Mouse (Mus musculus) heart, postnatal 0 days (tissue): ENCODE results near the gene Tgm1. TPM values are rescaled to one million over a fixed set of nuclear protein-coding genes. Genes with fewer than 3 reads are reported as not detected.
A peak's percentile ranks its signal among the peaks of the same experiment; 100 is the strongest.

Experiments used
- ATAC-seq: fragments of 200-750 bp; cut with Nextera tagmentation; 2 replicates; pipeline ENCODE4 v1.8.0; 2017; ENCODE audit warnings: low read depth, moderate number of reproducible peaks, moderate library complexity; ENCODE audit not compliant: insufficient read depth
- DNase-seq: peaks from one replicate; pipeline ENCODE4 v3.0.0-alpha.2; 2016; ENCODE audit warnings: low spot score
- H3K27ac ChIP-seq: fragments of 300-500 bp; sonication (generic); 2 replicates; pipeline ENCODE4 v1.5.1; 2014; ENCODE audit warnings: low read depth, mild to moderate bottlenecking
- H3K27me3 ChIP-seq: fragments of 300-500 bp; sonication (generic); 2 replicates; pipeline ENCODE4 v1.6.1; 2014; ENCODE audit warnings: low read length, mixed read lengths; ENCODE audit not compliant: control insufficient read depth, insufficient read depth
- H3K36me3 ChIP-seq: fragments of 300-500 bp; sonication (generic); replicated peaks from 2 replicates; pipeline ENCODE4 v1.6.1; 2014; ENCODE audit warnings: low read length, mixed read lengths; ENCODE audit not compliant: control insufficient read depth, insufficient read depth
- H3K4me1 ChIP-seq: fragments of 300-500 bp; sonication (generic); 2 replicates; pipeline ENCODE4 v1.6.1; 2014; ENCODE audit warnings: antibody characterized with exemption; ENCODE audit not compliant: control insufficient read depth, insufficient read depth
- H3K4me2 ChIP-seq: fragments of 300-500 bp; sonication (generic); 2 replicates; pipeline ENCODE4 v1.6.1; 2014; ENCODE audit warnings: low read depth, mild to moderate bottlenecking, low read length, moderate library complexity
- H3K4me3 ChIP-seq: fragments of 300-500 bp; sonication (generic); 2 replicates; pipeline ENCODE4 v1.5.1; 2014; ENCODE audit warnings: low read depth, low read length
- H3K9ac ChIP-seq: fragments of 300-500 bp; sonication (generic); replicated peaks from 2 replicates; pipeline ENCODE4 v1.6.1; 2014; ENCODE audit warnings: low read depth, low read length, mixed read lengths
- H3K9me3 ChIP-seq: fragments of 300-500 bp; sonication (generic); replicated peaks from 2 replicates; pipeline ENCODE4 v1.6.1; 2016; ENCODE audit warnings: low read length; ENCODE audit not compliant: control insufficient read depth
- CTCF ChIP-seq: IDR thresholded peaks from 2 replicates; pipeline ENCODE4 v1.5.1; 2016; ENCODE audit warnings: antibody characterized with exemption, control low read depth, low read depth
- EP300 ChIP-seq: IDR thresholded peaks from 2 replicates; pipeline ENCODE4 v1.6.1; 2016; ENCODE audit warnings: antibody characterized with exemption, low read depth
- WGBS: fragments of 180-500 bp; shearing (Covaris S2); extraction: QIAGEN DNeasy Blood & Tissue Kit; methylation state at CpG from one replicate; pipeline ENCODE4 v1.1.7; 2014; 5-methylcytosine and 5-hydroxymethylcytosine counted together
- polyA plus RNA-seq: library from polyadenylated mRNA; unstranded; fragments of >200 nt; fragmentation: Nextera tagmentation; extraction: Ambion mirVana; gene quantifications from 2 replicates; pipeline ENCODE4 v1.2.1, GENCODE M21; 2015
- total RNA-seq: library from RNA; depleted of rRNA; stranded (reverse); fragments of >200 nt; gene quantifications from 2 replicates; pipeline ENCODE4 v1.2.3, GENCODE M21; 2014; ENCODE audit warnings: low replicate concordance; rRNA removed

Gene Tgm1
- total and polyA plus RNA-seq, 2 experiments from 2014 or later, result 0.27 to 1.3 TPM

- 38% methylated on average over 3 of the region's 3 CpGs for WGBS
- ATAC-seq, result peak; percentile 78
- DNase-seq, result peak; percentile 78
- no peaks in the 10 kb centered on the region for H3K9me3 ChIP-seq
- H3K27ac ChIP-seq, result peak overlapping the region; percentile 94
- TF ChIP-seq EP300 (no peak), CTCF (no peak)
- no peak overlapping the region for H3K4me3 ChIP-seq
- peaks cover 15% of the 10 kb centered on the region for H3K36me3 ChIP-seq
- no peaks in the 10 kb centered on the region for H3K27me3 ChIP-seq
- peaks cover 24% of the 10 kb centered on the region for H3K4me1 ChIP-seq
- peak overlapping the region; percentile 16; the same call in 1 of the 2 replicates for H3K4me2 ChIP-seq
- H3K9ac ChIP-seq, result no peak overlapping the region
Measured at GRCm38 (mm10) chr14:55656935-55657334, 56.8 kb downstream of the Tgm1 start.

- ATAC-seq (no peak), DNase-seq (no peak)
- Histone ChIP-seq H3K4me1 (no peaks in the 10 kb centered on the region), H3K9me3 (no peaks in the 10 kb centered on the region), H3K4me3 (no peak overlapping the region), H3K27me3 (no peaks in the 10 kb centered on the region), H3K4me2 (no peak overlapping the region), H3K27ac (no peak overlapping the region), H3K9ac (no peak overlapping the region), H3K36me3 (peaks cover 3% of the 10 kb centered on the region; the same call in 1 of the 2 replicates)
- WGBS, result 74% methylated on average over 7 of the region's 7 CpGs
- TF ChIP-seq CTCF, result no peak
- TF ChIP-seq EP300, result no peak
Measured at GRCm38 (mm10) chr14:55651528-55651927, 62.2 kb downstream of the Tgm1 start.

Other genes starting within 250 kb of the Tgm1 start
Only the 30 nearest of the 37 such genes appear.
- 48.3 and 85.2 TPM in 2 replicates for gene Pck2, start 173.7 kb downstream of the Tgm1 start, total RNA-seq
- gene Pck2, start 173.7 kb downstream of the Tgm1 start, polyA plus RNA-seq, result 22.6 and 24.2 TPM in 2 replicates
- gene Dcaf11, start 153.9 kb downstream of the Tgm1 start, total RNA-seq, result 74.4 and 84.9 TPM in 2 replicates
- 75.2 and 81.6 TPM in 2 replicates for gene Dcaf11, start 153.9 kb downstream of the Tgm1 start, polyA plus RNA-seq
- gene A730061H03Rik, start 153.5 kb downstream of the Tgm1 start, total RNA-seq, result 15.5 TPM in 1 of 2 replicates, not detected in the other
- 1.3 and 1.4 TPM in 2 replicates for gene A730061H03Rik, start 153.5 kb downstream of the Tgm1 start, polyA plus RNA-seq
- 212 and 277 TPM in 2 replicates for gene Fitm1, start 138.3 kb downstream of the Tgm1 start, total RNA-seq
- gene Fitm1, start 138.3 kb downstream of the Tgm1 start, polyA plus RNA-seq, result 181 and 195 TPM in 2 replicates
- gene Psme1, start 135.8 kb downstream of the Tgm1 start, total RNA-seq, result 145 and 181 TPM in 2 replicates
- 250 and 254 TPM in 2 replicates for gene Psme1, start 135.8 kb downstream of the Tgm1 start, polyA plus RNA-seq
- gene Emc9, start 128.6 kb downstream of the Tgm1 start, total RNA-seq, result 36.1 and 37.6 TPM in 2 replicates
- 52.9 and 54.1 TPM in 2 replicates for gene Emc9, start 128.6 kb downstream of the Tgm1 start, polyA plus RNA-seq
- gene Psme2, start 122.8 kb downstream of the Tgm1 start, total RNA-seq, result 35.3 and 352 TPM in 2 replicates
- 220 and 234 TPM in 2 replicates for gene Psme2, start 122.8 kb downstream of the Tgm1 start, polyA plus RNA-seq
- 15.0 and 20.1 TPM in 2 replicates for gene Rnf31, start 122.2 kb downstream of the Tgm1 start, total RNA-seq
- 10.3 and 13.6 TPM in 2 replicates for gene Rnf31, start 122.2 kb downstream of the Tgm1 start, polyA plus RNA-seq
- gene Irf9, start 110.4 kb downstream of the Tgm1 start, total RNA-seq, result 31.5 and 44.7 TPM in 2 replicates
- gene Irf9, start 110.4 kb downstream of the Tgm1 start, polyA plus RNA-seq, result 11.6 and 14.2 TPM in 2 replicates
- gene Rec8, start 95.9 kb downstream of the Tgm1 start, total RNA-seq, result 1.5 and 9.1 TPM in 2 replicates
- gene Rec8, start 95.9 kb downstream of the Tgm1 start, polyA plus RNA-seq, result 1.9 and 2.1 TPM in 2 replicates
- gene Ipo4, start 78.0 kb downstream of the Tgm1 start, total RNA-seq, result 34.9 and 49.8 TPM in 2 replicates
- 32.0 and 37.6 TPM in 2 replicates for gene Ipo4, start 78.0 kb downstream of the Tgm1 start, polyA plus RNA-seq
- gene Gm49378, start 76.0 kb downstream of the Tgm1 start, total RNA-seq, result 0.15 and 6.9 TPM in 2 replicates
- 1.1 and 1.2 TPM in 2 replicates for gene Gm49378, start 76.0 kb downstream of the Tgm1 start, polyA plus RNA-seq
- 62.8 and 83.3 TPM in 2 replicates for gene Tm9sf1, start 70.1 kb downstream of the Tgm1 start, total RNA-seq
- 62.7 and 67.4 TPM in 2 replicates for gene Tm9sf1, start 70.1 kb downstream of the Tgm1 start, polyA plus RNA-seq
- gene Tssk4, start 63.7 kb downstream of the Tgm1 start, total RNA-seq, result 0.12 TPM in 1 of 2 replicates, not detected in the other
- gene Tssk4, start 63.7 kb downstream of the Tgm1 start, polyA plus RNA-seq, result 0.25 and 0.31 TPM in 2 replicates
- gene Mdp1, start 53.4 kb downstream of the Tgm1 start, total RNA-seq, result 62.4 and 66.0 TPM in 2 replicates
- 98.6 and 104 TPM in 2 replicates for gene Mdp1, start 53.4 kb downstream of the Tgm1 start, polyA plus RNA-seq
- gene Gmpr2, start 42.0 kb downstream of the Tgm1 start, total RNA-seq, result 27.4 and 31.8 TPM in 2 replicates
- gene Gmpr2, start 42.0 kb downstream of the Tgm1 start, polyA plus RNA-seq, result 27.7 and 29.2 TPM in 2 replicates
- gene Nedd8, start 41.8 kb downstream of the Tgm1 start, total RNA-seq, result 137 and 141 TPM in 2 replicates
- gene Nedd8, start 41.8 kb downstream of the Tgm1 start, polyA plus RNA-seq, result 460 and 483 TPM in 2 replicates
- 11.9 and 20.2 TPM in 2 replicates for gene Tinf2, start 32.1 kb downstream of the Tgm1 start, total RNA-seq
- gene Tinf2, start 32.1 kb downstream of the Tgm1 start, polyA plus RNA-seq, result 15.9 and 17.1 TPM in 2 replicates
- 35.6 and 36.8 TPM in 2 replicates for gene Rabggta, start 8.3 kb upstream of the Tgm1 start, total RNA-seq
- gene Rabggta, start 8.3 kb upstream of the Tgm1 start, polyA plus RNA-seq, result 20.8 and 21.8 TPM in 2 replicates
- 51.9 and 58.1 TPM in 2 replicates for gene Dhrs1, start 31.8 kb upstream of the Tgm1 start, total RNA-seq
- 62.9 and 65.0 TPM in 2 replicates for gene Dhrs1, start 31.8 kb upstream of the Tgm1 start, polyA plus RNA-seq
- 20.2 and 26.3 TPM in 2 replicates for gene Nop9, start 31.8 kb upstream of the Tgm1 start, total RNA-seq
- 13.1 and 14.2 TPM in 2 replicates for gene Nop9, start 31.8 kb upstream of the Tgm1 start, polyA plus RNA-seq
- gene Cideb, start 44.5 kb upstream of the Tgm1 start, total RNA-seq, result 0.31 and 0.34 TPM in 2 replicates
- 2.8 and 3.6 TPM in 2 replicates for gene Cideb, start 44.5 kb upstream of the Tgm1 start, polyA plus RNA-seq
- gene Ltb4r2, start 47.5 kb upstream of the Tgm1 start, total RNA-seq, result not detected in 2 replicates
- 0.10 and 0.22 TPM in 2 replicates for gene Ltb4r2, start 47.5 kb upstream of the Tgm1 start, polyA plus RNA-seq
- gene Ltb4r1, start 52.0 kb upstream of the Tgm1 start, total RNA-seq, result 0.62 TPM in 1 of 2 replicates, not detected in the other
- gene Ltb4r1, start 52.0 kb upstream of the Tgm1 start, polyA plus RNA-seq, result 0.38 and 0.40 TPM in 2 replicates
- gene Adcy4, start 70.2 kb upstream of the Tgm1 start, total RNA-seq, result 16.2 and 17.4 TPM in 2 replicates
- gene Adcy4, start 70.2 kb upstream of the Tgm1 start, polyA plus RNA-seq, result 10.6 TPM in 2 replicates
- gene Ripk3, start 74.9 kb upstream of the Tgm1 start, total RNA-seq, result 8.5 and 16.3 TPM in 2 replicates
- 9.3 and 9.4 TPM in 2 replicates for gene Ripk3, start 74.9 kb upstream of the Tgm1 start, polyA plus RNA-seq
- gene Nfatc4, start 109.2 kb upstream of the Tgm1 start, total RNA-seq, result 6.5 and 8.5 TPM in 2 replicates
- gene Nfatc4, start 109.2 kb upstream of the Tgm1 start, polyA plus RNA-seq, result 3.4 and 4.0 TPM in 2 replicates
- gene Nynrin, start 140.1 kb upstream of the Tgm1 start, total RNA-seq, result 27.6 and 29.0 TPM in 2 replicates
- gene Nynrin, start 140.1 kb upstream of the Tgm1 start, polyA plus RNA-seq, result 3.9 and 4.7 TPM in 2 replicates
- gene Cbln3, start 170.5 kb upstream of the Tgm1 start, total RNA-seq, result 0.73 and 2.5 TPM in 2 replicates
- gene Cbln3, start 170.5 kb upstream of the Tgm1 start, polyA plus RNA-seq, result 0.47 and 0.68 TPM in 2 replicates
- 17.1 and 19.5 TPM in 2 replicates for gene Khnyn, start 171.0 kb upstream of the Tgm1 start, total RNA-seq
- gene Khnyn, start 171.0 kb upstream of the Tgm1 start, polyA plus RNA-seq, result 5.0 and 5.3 TPM in 2 replicates